ENCODE assay signal across 8 mouse cellular contexts in genomic region chr16:56037138-56038010, GRCm38 (mm10). TPM values are rescaled to one million over a fixed set of nuclear protein-coding genes. Genes with fewer than 3 reads are reported as not detected.
DNase-seq lines count a peak whose midpoint lies in the region; ATAC-seq and TF ChIP-seq lines count a peak whose summit lies in the region.

Trmt10c (minus strand) TSS chr16:56037819.

- H3K27ac ChIP-seq in cortical plate, adult 2 months (ENCODE audit: insufficient read depth, low read length), result peak within 1 kb of the TSS; percentile 68

- peak; percentile 44 for TF ChIP-seq POLR2A in cortical plate, adult 2 months (IDR thresholded peaks at IDR 0.05; ENCODE audit: extremely low read depth, insufficient read depth, low read length)

- peak within 1 kb of the TSS; percentile 86 for H3K4me3 ChIP-seq in cortical plate, adult 2 months (ENCODE audit: insufficient read depth, low read length)

- peaks cover 4% of the 10 kb centered on the region for H3K4me1 ChIP-seq in cortical plate, adult 2 months (ENCODE audit: control insufficient read depth, insufficient read depth, low read length)

- ATAC-seq in megakaryocyte, adult 5-6 weeks (ENCODE audit: poor library complexity, severe bottlenecking), result peak; percentile 100

- peak; percentile 91 for DNase-seq in adipocyte (ENCODE audit: low spot score)
- DNase-seq in gastrocnemius, adult 8-10 months (ENCODE audit: low spot score in 2 of 2), result peak; percentile 85 to 90
- DNase-seq in hindlimb bud, embryonic 11.5 days (ENCODE audit: extremely low spot score, low read depth, low spot score), result peak; percentile 64
- peak; percentile 85 to 87 for DNase-seq in left cerebral cortex, adult 8-10 months (ENCODE audit: low spot score in 2 of 2)
- peak; percentile 94 for DNase-seq in right cerebral cortex, adult 18-20 months
- DNase-seq in urinary bladder, adult 2 months (ENCODE audit: low spot score), result peak; percentile 91

- no peak for TF ChIP-seq CTCF in cortical plate, adult 2 months (IDR thresholded peaks at IDR 0.05; ENCODE audit: extremely low read depth, insufficient read depth, low read length)

RNA-seq across cellular contexts. Expression of gene Trmt10c, which starts in this region (rescaled TPM):
- polyA plus RNA-seq in cortical plate, adult 2 months (2012; rRNA removed), result 5.7 and 6.0 TPM in 2 replicates
- 1 to 10 TPM; 8.0 to 8.9 (median 8.4) TPM for total RNA-seq in gastrocnemius, adult 8-10 months (2022)
- total RNA-seq in left cerebral cortex, adult 8-10 months (2022), result 10 to 100 TPM in 1 of 4 experiments, 1 to 10 TPM in 3; 8.6 to 10.4 (median 9.1) TPM
- total RNA-seq in megakaryocyte, adult 5-6 weeks (2015), result 14.4 and 15.1 TPM in 2 replicates
- 20.2 and 20.9 TPM in 2 replicates for total RNA-seq in megakaryocyte, adult 5-6 weeks (2017)
- polyA plus RNA-seq in urinary bladder, adult 2 months (2012; rRNA removed), result 8.6 and 9.1 TPM in 2 replicates

Comparison
In these comparisons a context has a peak if more than half of its experiments do, and no peak if none do; other contexts are left out.
1. Peak in every context shown above with its lines: DNase-seq, ATAC-seq, H3K4me3 ChIP-seq and H3K27ac ChIP-seq.